Comparison of ENCODE assay signal across 17 mouse cellular contexts in the genomic region with DNA sequence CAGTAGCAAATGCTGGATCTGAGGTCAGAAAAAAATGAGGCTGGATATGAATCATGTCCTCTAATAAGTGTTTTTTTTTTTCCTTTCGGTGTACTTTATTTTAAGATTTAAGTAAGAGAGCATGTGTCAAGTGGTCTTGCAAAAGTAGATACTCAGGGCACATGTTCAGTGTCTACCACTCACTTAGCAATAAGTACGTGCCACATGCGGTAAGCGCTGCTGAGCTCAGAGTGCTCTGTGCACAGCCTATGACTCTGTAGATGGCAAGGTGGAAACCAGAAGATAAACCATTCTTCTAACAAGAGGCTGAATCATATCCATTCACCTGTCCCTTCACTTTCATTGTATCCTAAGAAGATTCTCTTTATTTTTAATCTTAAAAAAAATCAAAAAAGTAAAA. TPM values are rescaled to one million over a fixed set of nuclear protein-coding genes. Genes with fewer than 3 reads are reported as not detected.
DNase-seq lines count a peak whose midpoint lies in the region; ATAC-seq and TF ChIP-seq lines count a peak whose summit lies in the region.
"Had no signal": no experiment of that assay in that cellular context is flagged by ENCODE, and none has a peak within 500 bp of the region (broad histone marks: within the 10 kb centered on the region; RNA-seq: fewer than 3 reads in every experiment).

No protein-coding gene starts in this region.

- no peak overlapping the region for H3K27ac ChIP-seq in hindbrain, embryonic 12.5 days
- H3K27ac ChIP-seq in hindbrain, embryonic 10.5 days: no peak overlapping the region
- no peak overlapping the region for H3K27ac ChIP-seq in stomach, embryonic 15.5 days
- H3K27ac ChIP-seq in stomach, postnatal 0 days (replicated peaks): no peak overlapping the region
- H3K27ac ChIP-seq in midbrain, embryonic 14.5 days (replicated peaks; ENCODE audit: low read depth, low read length): no peak overlapping the region
- H3K27ac ChIP-seq: kidney, embryonic 15.5 days; limb, embryonic 13.5 days; liver, embryonic 15.5 days had no signal

- no peak overlapping the region for H3K4me3 ChIP-seq in hindbrain, embryonic 12.5 days
- no peak overlapping the region for H3K4me3 ChIP-seq in hindbrain, embryonic 10.5 days
- no peak overlapping the region for H3K4me3 ChIP-seq in stomach, embryonic 15.5 days (replicated peaks)
- no peak overlapping the region for H3K4me3 ChIP-seq in stomach, postnatal 0 days (ENCODE audit: low read depth, low read length)
- H3K4me3 ChIP-seq in midbrain, embryonic 14.5 days (replicated peaks; ENCODE audit: low read depth, low read length): peak overlapping the region; percentile 47
- H3K4me3 ChIP-seq: liver, embryonic 15.5 days had no signal

- no peaks in the 10 kb centered on the region for H3K9me3 ChIP-seq in hindbrain, embryonic 12.5 days (replicated peaks)
- no peaks in the 10 kb centered on the region for H3K9me3 ChIP-seq in hindbrain, embryonic 10.5 days
- no peaks in the 10 kb centered on the region for H3K9me3 ChIP-seq in stomach, embryonic 15.5 days
- no peaks in the 10 kb centered on the region for H3K9me3 ChIP-seq in stomach, postnatal 0 days (ENCODE audit: control insufficient read depth, low read length)
- no peaks in the 10 kb centered on the region for H3K9me3 ChIP-seq in midbrain, embryonic 14.5 days (ENCODE audit: control insufficient read depth, low read length)
- H3K9me3 ChIP-seq: G1E; kidney, embryonic 15.5 days; limb, embryonic 13.5 days; liver, embryonic 15.5 days had no signal

- H3K36me3 ChIP-seq in hindbrain, embryonic 12.5 days: no peaks in the 10 kb centered on the region
- no peaks in the 10 kb centered on the region for H3K36me3 ChIP-seq in hindbrain, embryonic 10.5 days
- no peaks in the 10 kb centered on the region for H3K36me3 ChIP-seq in stomach, embryonic 15.5 days
- H3K36me3 ChIP-seq in stomach, postnatal 0 days (ENCODE audit: control insufficient read depth, insufficient read depth, low read length): no peaks in the 10 kb centered on the region
- no peaks in the 10 kb centered on the region for H3K36me3 ChIP-seq in midbrain, embryonic 14.5 days (ENCODE audit: control insufficient read depth, insufficient read depth, low read length)
- H3K36me3 ChIP-seq: G1E; kidney, embryonic 15.5 days; limb, embryonic 13.5 days; liver, embryonic 15.5 days had no signal

- H3K27me3 ChIP-seq in hindbrain, embryonic 12.5 days: peaks cover 27% of the 10 kb centered on the region
- peaks cover 45% of the 10 kb centered on the region for H3K27me3 ChIP-seq in hindbrain, embryonic 10.5 days (ENCODE audit: insufficient read depth, poor library complexity, severe bottlenecking)
- 0 out of 2 replicates have a peak, but pooled peaks cover 6% of the 10 kb centered on the region for H3K27me3 ChIP-seq in stomach, embryonic 15.5 days (replicated peaks)
- no peaks in the 10 kb centered on the region for H3K27me3 ChIP-seq in stomach, postnatal 0 days (ENCODE audit: control insufficient read depth, insufficient read depth, low read length)
- peaks cover 9% of the 10 kb centered on the region; the same call in 1 of the 2 replicates for H3K27me3 ChIP-seq in midbrain, embryonic 14.5 days (ENCODE audit: control insufficient read depth, insufficient read depth, low read length)

- no peak overlapping the region for H3K9ac ChIP-seq in hindbrain, embryonic 12.5 days
- no peak overlapping the region for H3K9ac ChIP-seq in stomach, embryonic 15.5 days
- no peak overlapping the region for H3K9ac ChIP-seq in stomach, postnatal 0 days (ENCODE audit: low read length)
- no peak overlapping the region for H3K9ac ChIP-seq in midbrain, embryonic 14.5 days (replicated peaks; ENCODE audit: low read length)
- H3K9ac ChIP-seq: kidney, embryonic 15.5 days; limb, embryonic 13.5 days; liver, embryonic 15.5 days had no signal

- H3K4me1 ChIP-seq in hindbrain, embryonic 12.5 days: peaks cover 13% of the 10 kb centered on the region
- H3K4me1 ChIP-seq in hindbrain, embryonic 10.5 days (replicated peaks): peaks cover 15% of the 10 kb centered on the region
- H3K4me1 ChIP-seq in stomach, embryonic 15.5 days: peaks cover 6% of the 10 kb centered on the region; the same call in 1 of the 2 replicates
- no peaks in the 10 kb centered on the region for H3K4me1 ChIP-seq in stomach, postnatal 0 days (replicated peaks; ENCODE audit: control insufficient read depth, insufficient read depth)
- H3K4me1 ChIP-seq in midbrain, embryonic 14.5 days (ENCODE audit: control insufficient read depth, insufficient read depth, low read length): peaks cover 3% of the 10 kb centered on the region; the same call in 1 of the 2 replicates
- H3K4me1 ChIP-seq: liver, embryonic 15.5 days had no signal

- peak overlapping the region; percentile 90; the same call in 1 of the 2 replicates for H3K4me2 ChIP-seq in hindbrain, embryonic 12.5 days (replicated peaks)
- H3K4me2 ChIP-seq in stomach, embryonic 15.5 days: 0 out of 2 replicates have a peak overlapping the region, but pooled peaks have one; percentile 89
- H3K4me2 ChIP-seq in stomach, postnatal 0 days (replicated peaks; ENCODE audit: low read depth): no peak overlapping the region
- H3K4me2 ChIP-seq in midbrain, embryonic 14.5 days (ENCODE audit: low read length): peak overlapping the region; percentile 65
- H3K4me2 ChIP-seq: liver, embryonic 15.5 days had no signal

- WGBS in hindbrain, embryonic 12.5 days: 82% methylated on average over 4 of the region's 4 CpGs
- WGBS in hindbrain, embryonic 10.5 days: 91% methylated on average over 4 of the region's 4 CpGs
- WGBS in stomach, embryonic 15.5 days: 56% methylated on average over 4 of the region's 4 CpGs
- WGBS in stomach, postnatal 0 days: 66% methylated on average over 4 of the region's 4 CpGs
- 85% methylated on average over 4 of the region's 4 CpGs for WGBS in midbrain, embryonic 14.5 days

- ATAC-seq in hindbrain, embryonic 12.5 days (ENCODE audit: low FRiP score): no peak
- no peak for ATAC-seq in stomach, embryonic 15.5 days (ENCODE audit: insufficient read depth, low FRiP score, low read depth)
- no peak for ATAC-seq in stomach, postnatal 0 days (ENCODE audit: low FRiP score, low TSS enrichment)
- ATAC-seq in midbrain, embryonic 14.5 days (ENCODE audit: low FRiP score, low TSS enrichment): no peak
- ATAC-seq in monocyte, adult 5-6 weeks (replicated peaks; ENCODE audit: insufficient number of reproducible peaks, low FRiP score, low TSS enrichment, poor library complexity, severe bottlenecking): no peak

- DNase-seq in hindbrain, embryonic 10.5 days (ENCODE audit: low spot score): no peak
- no peak for DNase-seq in stomach, postnatal 0 days (ENCODE audit: low spot score)
- DNase-seq in midbrain, embryonic 14.5 days: peak; percentile 31
- no peak for DNase-seq in MN1 (ENCODE audit: low spot score)
- DNase-seq: adrenal gland, adult 8-10 months; cerebellum, adult 8-10 months; lung, postnatal 4 days; right cerebral cortex, postnatal 14 days had no signal

- no peak for TF ChIP-seq EP300 in stomach, postnatal 0 days (optimal IDR thresholded peaks at IDR 0.05)

- no peak for TF ChIP-seq CTCF in stomach, postnatal 0 days (IDR thresholded peaks at IDR 0.05; ENCODE audit: low read depth)

RNA-seq across cellular contexts. Expression of a gene that starts 2.1 kb away (rescaled TPM):
- polyA plus RNA-seq in hindbrain, embryonic 12.5 days (2016; fragmentation: Nextera tagmentation; extraction: Ambion mirVana): 2.1 and 2.6 TPM in 2 replicates
- 0.39 and 0.46 TPM in 2 replicates for polyA plus RNA-seq in hindbrain, embryonic 10.5 days (2016; fragmentation: Nextera tagmentation; extraction: Ambion mirVana)
- not detected in 2 replicates for polyA plus RNA-seq in stomach, embryonic 15.5 days (2015; fragmentation: Nextera tagmentation; extraction: Ambion mirVana)
- polyA plus RNA-seq in stomach, postnatal 0 days (2015; fragmentation: Nextera tagmentation; extraction: Ambion mirVana): 0.04 and 0.08 TPM in 2 replicates
- 6.2 and 7.6 TPM in 2 replicates for polyA plus RNA-seq in midbrain, embryonic 14.5 days (2014; fragmentation: Nextera tagmentation; extraction: Ambion mirVana)
- total RNA-seq in monocyte, adult 5-6 weeks (2017): 0.11 to 0.87 TPM (median 0.48 TPM) in 3 replicates
- polyA plus RNA-seq: G1E; gonadal fat pad, adult 2 months; heart, postnatal 0 days had no signal
